7 mouse cellular contexts compared by ENCODE assay signal in the genomic region with DNA sequence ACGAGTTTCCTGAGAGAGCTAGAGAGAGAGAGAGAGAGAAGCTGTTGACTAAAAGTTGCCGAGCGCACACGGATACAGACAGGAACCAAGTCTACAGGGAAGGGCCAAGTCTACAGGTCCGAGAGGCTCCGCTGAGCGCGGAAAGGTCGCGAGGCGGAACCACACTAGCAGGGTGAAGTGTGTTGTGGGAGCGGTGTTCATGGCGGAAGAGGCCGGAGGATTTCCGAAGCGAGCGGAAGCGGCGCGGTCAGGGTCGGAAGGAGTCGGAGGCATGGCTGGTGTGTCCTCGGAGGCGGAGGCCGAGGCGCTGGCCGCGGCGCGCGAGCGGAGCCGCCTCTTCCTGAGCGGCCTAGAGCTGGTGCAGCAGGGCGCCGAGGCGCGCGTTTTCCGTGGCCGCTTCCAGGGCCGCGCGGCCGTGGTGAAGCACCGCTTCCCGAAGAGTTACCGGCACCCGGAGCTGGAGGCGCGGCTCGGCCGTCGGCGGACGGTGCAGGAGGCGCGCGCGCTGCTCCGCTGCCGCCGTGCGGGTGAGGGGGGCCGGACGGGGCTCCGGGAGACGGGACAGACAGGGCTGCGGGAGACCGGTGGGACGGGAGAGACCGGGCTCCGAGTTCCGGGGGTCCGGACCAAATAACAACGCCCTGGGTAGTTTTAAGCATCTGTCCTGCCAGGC. TPM values are rescaled to one million over a fixed set of nuclear protein-coding genes. Genes with fewer than 3 reads are reported as not detected.
DNase-seq lines count a peak whose midpoint lies in the region; ATAC-seq and TF ChIP-seq lines count a peak whose summit lies in the region.
"Not testable (repeated sequence)": the region's sequence is repeated elsewhere in the genome, so short reads cannot be mapped to it uniquely, and the experiment has no call there.

No protein-coding gene starts in this region.

- DNase-seq in adrenal gland, postnatal 25 days: peak; percentile 83
- peak; percentile 91 to 96 for DNase-seq in heart, adult 18-20 months
- DNase-seq in kidney, adult 2 months: peak; percentile 91
- peak; percentile 71 for DNase-seq in limb, embryonic 14.5 days (ENCODE audit: low spot score)
- peak; percentile 87 to 89 for DNase-seq in spleen, postnatal 10 days (ENCODE audit: low spot score in 2 of 2)

- under 1% methylated on average over 72 of the region's 76 CpGs for WGBS in embryonic facial prominence, embryonic 12.5 days
- WGBS in kidney, adult 2 months: under 1% methylated on average over 72 of the region's 76 CpGs
- 2% methylated on average over 43 of the region's 76 CpGs for WGBS in limb, embryonic 14.5 days
- under 1% methylated on average over 76 of the region's 76 CpGs for WGBS in midbrain, embryonic 16.5 days

- ATAC-seq in embryonic facial prominence, embryonic 12.5 days (ENCODE audit: insufficient number of reproducible peaks, insufficient read depth, low FRiP score, low TSS enrichment): peak; percentile 90
- peak; percentile 92 for ATAC-seq in limb, embryonic 14.5 days (ENCODE audit: low FRiP score, low read depth)
- peak; percentile 90 for ATAC-seq in midbrain, embryonic 16.5 days

- peak overlapping the region; percentile 76; the same call in 1 of the 2 replicates for H3K27ac ChIP-seq in embryonic facial prominence, embryonic 12.5 days
- peak overlapping the region; percentile 72 for H3K27ac ChIP-seq in kidney, adult 2 months (ENCODE audit: insufficient read depth, low read depth, low read length)
- H3K27ac ChIP-seq in limb, embryonic 14.5 days (replicated peaks; ENCODE audit: low read depth, low read length): peak overlapping the region; percentile 65
- peak overlapping the region; percentile 63 for H3K27ac ChIP-seq in midbrain, embryonic 16.5 days (ENCODE audit: low read length)

- peaks cover 13% of the 10 kb centered on the region for H3K4me1 ChIP-seq in embryonic facial prominence, embryonic 12.5 days
- H3K4me1 ChIP-seq in kidney, adult 2 months (ENCODE audit: control insufficient read depth, insufficient read depth, low read length); limb, embryonic 14.5 days (ENCODE audit: control insufficient read depth, insufficient read depth, low read length): not testable (repeated sequence)
- H3K4me1 ChIP-seq in midbrain, embryonic 16.5 days (ENCODE audit: control insufficient read depth, insufficient read depth, low read length): peaks cover 14% of the 10 kb centered on the region

- H3K9ac ChIP-seq in embryonic facial prominence, embryonic 12.5 days: peak overlapping the region; percentile 93
- peak overlapping the region; percentile 83 for H3K9ac ChIP-seq in limb, embryonic 14.5 days (ENCODE audit: low read depth, low read length, severe bottlenecking)
- peak overlapping the region; percentile 82 for H3K9ac ChIP-seq in midbrain, embryonic 16.5 days (ENCODE audit: low read depth, low read length)

- not testable (repeated sequence) for H3K27me3 ChIP-seq in embryonic facial prominence, embryonic 12.5 days; kidney, adult 2 months (replicated peaks; ENCODE audit: control insufficient read depth, insufficient read depth, low read length); limb, embryonic 14.5 days (ENCODE audit: control insufficient read depth, insufficient read depth, low read length); midbrain, embryonic 16.5 days (ENCODE audit: control insufficient read depth, insufficient read depth, low read depth, low read length)

- H3K36me3 ChIP-seq in embryonic facial prominence, embryonic 12.5 days: peaks cover 27% of the 10 kb centered on the region
- H3K36me3 ChIP-seq in kidney, adult 2 months (ENCODE audit: control insufficient read depth, insufficient read depth, low read length): not testable (repeated sequence)
- peaks cover 23% of the 10 kb centered on the region for H3K36me3 ChIP-seq in limb, embryonic 14.5 days (ENCODE audit: control insufficient read depth, insufficient read depth, low read length)
- H3K36me3 ChIP-seq in midbrain, embryonic 16.5 days (ENCODE audit: control insufficient read depth, insufficient read depth, low read length): peaks cover 13% of the 10 kb centered on the region

- peak overlapping the region; percentile 83 for H3K4me3 ChIP-seq in embryonic facial prominence, embryonic 12.5 days
- peak overlapping the region; percentile 84 for H3K4me3 ChIP-seq in kidney, adult 2 months (ENCODE audit: insufficient read depth, low read depth, low read length)
- peak overlapping the region; percentile 72 for H3K4me3 ChIP-seq in limb, embryonic 14.5 days (replicated peaks; ENCODE audit: low read length)
- H3K4me3 ChIP-seq in midbrain, embryonic 16.5 days (ENCODE audit: low read depth, low read length): peak overlapping the region; percentile 83

- H3K9me3 ChIP-seq in embryonic facial prominence, embryonic 12.5 days; limb, embryonic 14.5 days (ENCODE audit: control insufficient read depth, low read length); midbrain, embryonic 16.5 days (replicated peaks; ENCODE audit: control insufficient read depth, low read length, poor library complexity, severe bottlenecking): not testable (repeated sequence)

- not testable (repeated sequence) for TF ChIP-seq CTCF in kidney, adult 2 months (conservative IDR thresholded peaks at IDR 0.05; ENCODE audit: insufficient read depth, insufficient read length, low read depth, low read length)

- peak; percentile 54 for TF ChIP-seq POLR2A in kidney, adult 2 months (IDR thresholded peaks at IDR 0.05; ENCODE audit: low read depth, low read length)
- TF ChIP-seq POLR2A in limb, embryonic 14.5 days (IDR thresholded peaks at IDR 0.05; ENCODE audit: borderline replicate concordance, extremely low read depth, insufficient read depth, insufficient read length): peak; percentile 57; the same call in 1 of the 2 replicates

- peak overlapping the region; percentile 56 for H3K4me2 ChIP-seq in embryonic facial prominence, embryonic 12.5 days (replicated peaks)
- peak overlapping the region; percentile 61 for H3K4me2 ChIP-seq in limb, embryonic 14.5 days (replicated peaks; ENCODE audit: low read depth, low read length, severe bottlenecking)
- peak overlapping the region; percentile 78 for H3K4me2 ChIP-seq in midbrain, embryonic 16.5 days (ENCODE audit: low read length)

RNA-seq across cellular contexts. Expression of a gene that starts 1.3 kb away (rescaled TPM):
- 3.9 and 4.1 TPM in 2 replicates for total RNA-seq in adrenal gland, postnatal 25 days (2021)
- 11.5 and 13.2 TPM in 2 replicates for polyA plus RNA-seq in embryonic facial prominence, embryonic 12.5 days (2016; fragmentation: Nextera tagmentation; extraction: Ambion mirVana)
- 1 to 10 TPM; 1.9 to 2.2 TPM for total RNA-seq in heart, adult 18-20 months (2021)
- polyA plus RNA-seq in kidney, adult 2 months (2012; rRNA removed): 3.7 and 4.0 TPM in 2 replicates
- polyA plus RNA-seq in limb, embryonic 14.5 days (2012; rRNA removed): 7.7 and 10.3 TPM in 2 replicates
- polyA plus RNA-seq in limb, embryonic 14.5 days (2014; fragmentation: Nextera tagmentation; extraction: Ambion mirVana): 8.0 and 10.8 TPM in 2 replicates
- 8.8 and 9.0 TPM in 2 replicates for polyA plus RNA-seq in midbrain, embryonic 16.5 days (2015; fragmentation: Nextera tagmentation; extraction: Ambion mirVana)

RNA-seq across cellular contexts. Expression of a gene that starts 11.7 kb away (rescaled TPM):
- total RNA-seq in adrenal gland, postnatal 25 days (2021): 57.5 and 72.2 TPM in 2 replicates
- 4.8 and 5.1 TPM in 2 replicates for polyA plus RNA-seq in embryonic facial prominence, embryonic 12.5 days (2016; fragmentation: Nextera tagmentation; extraction: Ambion mirVana)
- total RNA-seq in heart, adult 18-20 months (2021): 10 to 100 TPM; 48.5 to 49.4 TPM
- polyA plus RNA-seq in kidney, adult 2 months (2012; rRNA removed): 17.9 and 18.7 TPM in 2 replicates
- 10.5 and 11.3 TPM in 2 replicates for polyA plus RNA-seq in limb, embryonic 14.5 days (2012; rRNA removed)
- 6.1 and 6.9 TPM in 2 replicates for polyA plus RNA-seq in limb, embryonic 14.5 days (2014; fragmentation: Nextera tagmentation; extraction: Ambion mirVana)
- 5.7 and 5.8 TPM in 2 replicates for polyA plus RNA-seq in midbrain, embryonic 16.5 days (2015; fragmentation: Nextera tagmentation; extraction: Ambion mirVana)

Comparison
In these comparisons a context has a peak if more than half of its experiments do, and no peak if none do; other contexts are left out.
1. Peak in every context shown above with its lines: DNase-seq, ATAC-seq, H3K4me3 ChIP-seq and H3K27ac ChIP-seq.